Mouse (Mus musculus) cerebellum, adult 8-10 months (tissue): ENCODE results near the gene Mylip.

Experiments
- DNase-seq: peaks from one replicate; pipeline ENCODE4 v3.0.0; 2022

Mylip gene

GRCm38 (mm10) chr13:45391854-45392454 lies 2.4 kb downstream of the Mylip start:
- DNase-seq, result no peak

- DNase-seq, result no peak
Measured at GRCm38 (mm10) chr13:45394221-45394768, 4.8 kb downstream of the Mylip start.

- DNase-seq, result no peak
Measured at GRCm38 (mm10) chr13:45396724-45397123, 7.2 kb downstream of the Mylip start.

- DNase-seq, result no peak
Measured at GRCm38 (mm10) chr13:45397240-45397639, 7.7 kb downstream of the Mylip start.

GRCm38 (mm10) chr13:45397896-45398805 lies 8.6 kb downstream of the Mylip start:
- no peak for DNase-seq

- DNase-seq, result no peak
Measured at GRCm38 (mm10) chr13:45400700-45401099, 11.2 kb downstream of the Mylip start.

GRCm38 (mm10) chr13:45401816-45402215 lies 12.3 kb downstream of the Mylip start:
- DNase-seq, result no peak

GRCm38 (mm10) chr13:45402316-45403039 lies 12.9 kb downstream of the Mylip start:
- no peak for DNase-seq

- no peak for DNase-seq
Measured at GRCm38 (mm10) chr13:45404269-45404668, 14.7 kb downstream of the Mylip start.

- DNase-seq, result no peak
Measured at GRCm38 (mm10) chr13:45405194-45405810, 15.8 kb downstream of the Mylip start.

GRCm38 (mm10) chr13:45406289-45406688 lies 16.7 kb downstream of the Mylip start:
- no peak for DNase-seq

GRCm38 (mm10) chr13:45406703-45407102 lies 17.2 kb downstream of the Mylip start:
- no peak for DNase-seq

GRCm38 (mm10) chr13:45410936-45411335 lies 21.4 kb downstream of the Mylip start:
- no peak for DNase-seq

- DNase-seq, result no peak
Measured at GRCm38 (mm10) chr13:45413066-45413465, 23.5 kb downstream of the Mylip start.

- DNase-seq, result no peak
Measured at GRCm38 (mm10) chr13:45414031-45414430, 24.5 kb downstream of the Mylip start.

- DNase-seq, result no peak
Measured at GRCm38 (mm10) chr13:45416621-45417057, 27.1 kb downstream of the Mylip start.

- no peak for DNase-seq
Measured at GRCm38 (mm10) chr13:45418986-45419385, 29.4 kb downstream of the Mylip start.

GRCm38 (mm10) chr13:45422251-45422650 lies 32.7 kb downstream of the Mylip start:
- no peak for DNase-seq

GRCm38 (mm10) chr13:45422709-45423108 lies 33.2 kb downstream of the Mylip start:
- no peak for DNase-seq

GRCm38 (mm10) chr13:45423905-45424304 lies 34.4 kb downstream of the Mylip start:
- no peak for DNase-seq

- no peak for DNase-seq
Measured at GRCm38 (mm10) chr13:45429239-45429638, 39.7 kb downstream of the Mylip start.

GRCm38 (mm10) chr13:45437134-45437533 lies 47.6 kb downstream of the Mylip start:
- DNase-seq, result no peak

GRCm38 (mm10) chr13:45438853-45439252 lies 49.3 kb downstream of the Mylip start:
- DNase-seq, result no peak
